Mouse (Mus musculus) hindbrain, embryonic 10.5 days (tissue): ENCODE data around the gene Cbarp. TPM values are rescaled to one million over a fixed set of nuclear protein-coding genes. Genes with fewer than 3 reads are reported as not detected.

Source experiments
- DNase-seq: peaks from one replicate; pipeline ENCODE4 v3.0.0-alpha.2; 2017; ENCODE audit warnings: low spot score
- H3K27ac ChIP-seq: fragments of 300-500 bp; sonication (generic); 2 replicates; pipeline ENCODE4 v1.5.1; 2016; ENCODE audit warnings: mild to moderate bottlenecking, moderate library complexity
- H3K27me3 ChIP-seq: fragments of 300-500 bp; sonication (generic); 2 replicates; pipeline ENCODE4 v1.6.1; 2016; ENCODE audit warnings: mild to moderate bottlenecking; ENCODE audit not compliant: poor library complexity, insufficient read depth, severe bottlenecking
- H3K36me3 ChIP-seq: fragments of 300-500 bp; sonication (generic); 2 replicates; pipeline ENCODE4 v1.6.1; 2016; ENCODE audit warnings: mild to moderate bottlenecking, moderate library complexity
- H3K4me1 ChIP-seq: fragments of 300-500 bp; sonication (generic); replicated peaks from 2 replicates; pipeline ENCODE4 v1.6.1; 2016; ENCODE audit warnings: mild to moderate bottlenecking
- H3K4me3 ChIP-seq: fragments of 300-500 bp; sonication (generic); 2 replicates; pipeline ENCODE4 v1.5.1; 2016; ENCODE audit warnings: mild to moderate bottlenecking, moderate library complexity
- H3K9me3 ChIP-seq: fragments of 300-500 bp; sonication (generic); 2 replicates; pipeline ENCODE4 v1.6.1; 2016; ENCODE audit warnings: mild to moderate bottlenecking, moderate library complexity
- WGBS: fragments of 180-500 bp; shearing (Covaris S2); methylation state at CpG from one replicate; pipeline ENCODE4 v1.1.7; 2016; 5-methylcytosine and 5-hydroxymethylcytosine counted together
- polyA plus RNA-seq: library from polyadenylated mRNA; unstranded; fragments of >200 nt; fragmentation: Nextera tagmentation; extraction: Ambion mirVana; gene quantifications from 2 replicates; pipeline ENCODE4 v1.2.1, GENCODE M21; 2016

Cbarp gene
- polyA plus RNA-seq, 1 experiment from 2014 or later: 15.0 TPM

DNA sequence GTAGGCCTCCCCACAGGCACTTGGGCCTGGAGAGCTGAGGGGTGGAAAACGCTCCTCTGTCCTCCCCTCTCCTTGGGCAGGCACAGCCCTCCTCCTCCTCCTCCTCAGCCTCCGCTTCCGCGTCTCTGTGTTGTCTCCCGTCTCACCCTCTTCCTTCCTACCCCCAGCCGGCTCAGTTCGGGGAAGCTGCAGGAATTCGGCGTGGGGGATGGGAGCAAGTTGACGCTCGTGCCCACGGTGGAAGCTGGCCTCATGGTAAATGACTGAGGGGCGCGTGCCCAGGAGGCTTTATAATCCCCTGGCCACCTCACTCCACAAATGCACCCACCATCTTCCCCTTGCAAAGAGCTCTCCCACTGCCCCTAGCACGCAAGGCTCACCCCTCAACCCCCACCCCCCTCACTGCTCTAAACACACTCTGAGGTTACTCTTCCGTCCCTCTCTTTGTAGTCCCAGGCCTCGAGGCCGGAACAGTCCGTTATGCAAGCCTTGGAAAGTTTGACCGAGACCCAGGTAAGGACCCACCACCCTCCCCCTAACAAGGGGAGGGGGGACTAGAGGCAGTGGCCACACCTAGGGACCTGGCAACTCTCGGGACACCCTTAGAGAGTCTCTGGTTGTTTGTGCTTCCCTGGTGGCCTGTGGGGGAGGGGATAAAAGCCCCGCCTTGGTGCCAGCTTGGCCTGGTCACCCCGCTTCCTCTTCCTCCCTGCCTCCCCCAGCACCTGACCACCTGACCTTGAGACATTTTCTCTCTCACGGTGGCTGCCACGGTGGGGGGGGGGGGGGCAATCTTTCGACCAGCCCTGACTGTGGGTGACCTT is 10.8 kb upstream of the Cbarp start:
- Histone ChIP-seq H3K27ac (peak overlapping the region; percentile 100), H3K9me3 (no peaks in the 10 kb centered on the region), H3K36me3 (peaks cover 76% of the 10 kb centered on the region), H3K27me3 (no peaks in the 10 kb centered on the region), H3K4me1 (peaks cover 78% of the 10 kb centered on the region), H3K4me3 (peak overlapping the region; percentile 99)
- WGBS: under 1% methylated on average over 26 of the region's 26 CpGs
- peak; percentile 58 for DNase-seq

DNA sequence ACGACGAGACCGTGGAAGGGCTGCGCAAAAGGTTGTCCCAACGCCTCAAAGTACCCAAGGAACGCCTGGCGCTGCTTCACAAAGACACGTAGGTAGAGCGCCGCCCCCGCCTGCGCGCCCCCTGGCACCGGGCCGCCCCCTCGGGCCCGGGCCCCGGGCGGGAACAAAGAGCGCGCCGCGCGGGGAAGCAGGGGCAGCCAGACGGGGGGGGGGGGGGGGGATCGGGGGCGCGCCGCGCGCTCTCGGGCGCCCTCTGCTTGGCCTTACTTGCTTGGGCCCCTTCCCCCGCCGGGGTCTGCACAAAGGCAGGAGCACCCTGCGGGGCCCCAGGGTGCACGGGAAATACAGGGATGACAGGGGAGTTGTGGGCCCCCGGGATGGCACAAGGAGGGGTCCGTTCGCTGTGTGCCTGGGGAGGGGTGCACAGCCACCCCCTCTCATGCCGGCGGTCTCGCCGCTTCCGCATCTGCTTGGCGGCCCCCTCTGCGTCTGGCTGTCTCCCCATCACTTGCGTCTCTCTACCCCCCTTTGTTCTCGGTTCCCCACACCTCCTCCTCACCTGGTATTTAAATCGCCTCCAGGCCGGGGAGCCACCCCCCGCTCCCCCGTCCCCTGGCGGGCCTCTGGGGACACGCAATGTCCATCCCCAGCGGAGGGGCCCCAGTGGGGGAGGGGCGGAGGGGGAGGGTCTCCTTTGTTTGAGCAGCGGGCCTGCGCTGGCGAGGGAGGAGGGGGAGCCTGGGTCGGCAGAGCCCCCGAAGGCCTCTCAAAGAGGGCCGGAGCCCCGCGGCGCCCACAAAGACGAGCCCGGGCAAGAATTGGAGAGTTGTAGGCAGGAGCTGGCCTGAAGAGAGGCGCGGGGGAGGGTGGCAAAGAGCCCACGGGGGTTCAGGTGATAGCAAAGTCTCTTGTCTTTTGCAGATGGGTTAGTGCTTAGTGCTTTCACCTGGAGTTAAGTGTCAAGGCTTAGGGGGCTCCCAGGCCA is 9.9 kb upstream of the Cbarp start:
- Histone ChIP-seq H3K27me3 (no peaks in the 10 kb centered on the region), H3K4me3 (peak overlapping the region; percentile 99), H3K27ac (peak overlapping the region; percentile 100), H3K36me3 (peaks cover 76% of the 10 kb centered on the region), H3K4me1 (peaks cover 78% of the 10 kb centered on the region), H3K9me3 (no peaks in the 10 kb centered on the region)
- WGBS: under 1% methylated on average over 68 of the region's 71 CpGs
- DNase-seq: peak; percentile 90

DNA sequence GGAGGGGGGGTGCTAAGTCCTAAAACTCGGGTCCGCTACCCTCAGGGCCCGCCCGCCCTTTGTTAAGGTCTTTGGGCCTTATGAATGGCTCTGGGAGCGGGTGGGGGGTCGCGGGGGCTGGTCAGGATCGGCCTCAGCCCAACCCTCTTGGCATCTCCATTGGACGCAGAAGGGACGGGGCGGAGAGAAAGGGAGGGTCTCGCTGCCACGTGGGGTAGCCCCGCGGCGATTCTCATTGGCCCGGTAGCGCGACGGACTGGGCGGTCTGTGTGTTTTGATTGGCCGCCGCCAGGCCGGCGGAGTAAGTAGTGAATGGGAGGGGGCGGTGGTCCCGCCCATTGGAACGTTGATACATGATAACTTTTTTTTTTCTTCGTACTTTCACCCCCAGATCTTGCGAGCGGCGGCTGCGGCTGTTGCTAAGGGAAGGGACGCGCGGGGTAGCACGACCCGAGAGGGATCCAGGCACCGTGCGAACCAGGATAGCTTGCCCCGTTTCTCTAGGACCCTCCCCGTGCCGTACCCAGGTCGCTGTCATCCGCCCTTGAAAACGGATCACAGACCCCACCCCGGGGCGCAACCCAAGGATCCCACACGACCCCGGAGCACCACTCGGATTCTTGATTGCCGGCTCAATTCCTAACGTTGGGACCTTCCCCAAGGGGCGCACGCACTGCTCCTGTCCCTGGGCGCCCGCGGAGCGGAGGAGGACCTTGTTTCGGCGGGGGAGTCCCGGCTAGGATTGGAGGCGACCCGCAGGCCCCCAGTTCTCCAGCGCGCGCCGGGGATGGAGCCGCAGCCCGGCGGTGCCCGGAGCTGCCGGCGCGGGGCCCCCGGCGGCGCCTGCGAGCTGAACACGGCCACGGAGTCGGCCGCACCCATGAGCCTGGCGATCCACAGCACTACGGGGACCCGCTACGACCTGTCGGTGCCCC is 8.9 kb upstream of the Cbarp start:
- H3K4me3 ChIP-seq: peak overlapping the region; percentile 99
- peaks cover 77% of the 10 kb centered on the region for H3K4me1 ChIP-seq
- H3K36me3 ChIP-seq: peaks cover 76% of the 10 kb centered on the region
- no peaks in the 10 kb centered on the region for H3K27me3 ChIP-seq
- WGBS: under 1% methylated on average over 87 of the region's 88 CpGs
- H3K27ac ChIP-seq: peak overlapping the region; percentile 100
- H3K9me3 ChIP-seq: no peaks in the 10 kb centered on the region
- DNase-seq: peak; percentile 99

DNA sequence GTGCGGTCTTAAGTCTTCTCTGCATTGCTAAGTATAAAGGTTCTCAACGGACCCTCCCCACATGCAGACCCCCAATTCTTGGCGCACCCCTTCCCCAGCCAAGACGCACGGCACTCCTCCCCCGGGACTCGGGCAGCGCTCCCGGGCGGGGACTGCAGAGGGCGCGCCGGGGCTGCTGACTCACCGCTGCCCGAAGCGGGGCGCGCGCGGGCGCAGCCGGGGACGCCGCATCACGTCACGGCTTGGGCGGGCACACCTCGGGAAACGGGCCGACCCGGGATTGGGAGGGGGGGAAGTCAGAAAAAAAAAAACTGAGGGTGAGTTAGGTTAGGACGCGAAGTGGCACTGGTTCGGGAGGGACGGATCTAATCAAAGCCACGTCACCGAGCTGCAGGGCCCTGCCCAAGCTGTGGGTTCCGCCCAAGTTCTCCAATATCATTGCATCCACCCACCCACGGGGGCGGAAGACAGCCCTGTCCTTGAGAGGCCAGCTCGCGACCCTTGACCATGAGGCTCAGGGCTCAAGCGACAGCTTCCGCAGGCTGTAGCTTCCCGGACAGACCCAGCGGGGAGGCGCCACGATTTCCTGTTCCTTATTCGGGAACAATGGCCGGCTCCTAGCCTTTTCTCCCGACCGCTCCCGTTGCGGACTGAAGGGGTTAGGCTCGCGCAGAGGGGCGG is 8.1 kb upstream of the Cbarp start:
- DNase-seq: peak; percentile 92
- Histone ChIP-seq H3K4me3 (peak overlapping the region; percentile 99), H3K4me1 (peaks cover 77% of the 10 kb centered on the region), H3K9me3 (no peaks in the 10 kb centered on the region), H3K27me3 (no peaks in the 10 kb centered on the region), H3K27ac (peak overlapping the region; percentile 100), H3K36me3 (peaks cover 76% of the 10 kb centered on the region)
- WGBS: under 1% methylated on average over 57 of the region's 57 CpGs

DNA sequence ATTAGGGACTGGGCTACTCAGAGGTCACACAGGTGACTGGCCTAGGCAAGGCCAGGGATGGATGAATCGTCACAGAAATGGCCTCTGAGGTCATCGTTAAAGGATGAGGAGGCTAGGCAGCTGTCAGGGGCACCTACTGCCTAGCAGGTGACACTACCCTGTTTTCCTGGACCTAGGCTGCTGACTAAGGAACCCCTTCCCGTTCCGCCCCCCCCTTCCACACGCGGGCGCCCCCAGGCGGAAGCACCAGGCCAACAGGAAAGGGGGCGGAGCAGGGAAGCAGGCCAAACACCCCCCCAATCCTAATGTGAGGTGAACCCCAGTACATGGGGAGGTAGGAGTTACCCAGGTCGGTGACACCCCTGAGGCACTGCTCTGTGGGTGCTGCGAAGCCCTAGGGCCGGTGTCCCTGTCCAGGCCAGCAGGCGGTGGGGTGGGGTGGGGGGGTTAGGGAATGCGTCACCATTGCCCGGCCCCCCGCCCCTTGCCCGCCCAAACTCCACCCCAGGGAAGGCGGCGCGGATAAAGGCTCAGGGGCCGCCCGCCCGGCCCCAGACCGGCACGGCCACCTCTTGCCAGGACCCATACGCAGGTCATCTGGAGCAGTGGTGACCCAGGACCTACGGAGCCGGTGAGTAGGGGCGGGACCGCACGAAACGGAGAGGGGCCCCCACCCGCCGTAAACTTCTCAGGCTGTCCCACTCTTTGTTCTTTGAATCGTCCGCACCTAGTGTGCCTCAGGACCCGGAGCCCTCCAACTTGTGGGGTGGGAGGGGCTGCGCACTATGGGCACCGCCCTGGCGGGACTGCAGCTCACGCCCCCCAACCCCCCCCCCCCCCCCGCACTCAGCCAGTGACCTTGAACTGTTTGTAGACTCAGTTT is 7.3 kb upstream of the Cbarp start, which contains the start of gene Midn:
Gene Midn (plus strand): TSS at position 554 of the 883 bp plus-strand sequence.
- Histone ChIP-seq H3K9me3 (no peaks in the 10 kb centered on the region), H3K4me3 (peak within 1 kb of the TSS; percentile 99), H3K36me3 (peaks cover 74% of the 10 kb centered on the region), H3K27me3 (no peaks in the 10 kb centered on the region), H3K27ac (peak within 1 kb of the TSS; percentile 100), H3K4me1 (peaks cover 77% of the 10 kb centered on the region)
- peak; percentile 83 for DNase-seq
- WGBS: 1% methylated on average over 42 of the region's 42 CpGs

DNA sequence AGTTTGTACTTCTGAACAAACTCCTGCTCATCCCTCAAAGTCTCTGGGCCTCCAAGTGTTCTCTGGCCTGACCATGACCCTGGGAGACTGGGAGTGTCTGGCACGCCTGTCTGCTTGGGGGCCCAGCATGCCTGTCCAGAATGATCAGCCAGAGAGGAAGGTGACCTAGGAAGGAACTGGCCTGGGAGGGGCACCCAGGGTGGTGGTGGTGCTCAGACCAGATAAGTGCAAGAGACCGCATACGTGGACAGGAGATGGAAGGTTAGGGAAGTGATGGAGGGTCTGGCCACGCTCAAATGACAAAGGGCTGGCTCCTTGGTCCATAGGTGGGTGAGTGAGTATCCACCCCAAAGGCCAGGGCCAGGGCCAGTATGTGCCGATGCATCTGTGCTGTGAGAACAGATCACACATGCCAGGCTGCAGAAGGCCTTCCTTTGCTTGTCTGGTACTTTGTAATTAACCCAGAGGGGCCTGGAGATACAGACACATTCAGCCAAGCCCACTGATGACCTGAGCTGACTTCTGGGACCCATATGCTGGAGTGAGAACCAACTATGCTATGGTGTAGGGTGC is 6.6 kb upstream of the Cbarp start:
- DNase-seq: no peak
- Histone ChIP-seq H3K4me3 (peak overlapping the region; percentile 99), H3K27ac (peak overlapping the region; percentile 100), H3K9me3 (no peaks in the 10 kb centered on the region), H3K36me3 (peaks cover 67% of the 10 kb centered on the region), H3K4me1 (peaks cover 76% of the 10 kb centered on the region), H3K27me3 (no peaks in the 10 kb centered on the region)
- WGBS: 75% methylated on average over 5 of the region's 5 CpGs

DNA sequence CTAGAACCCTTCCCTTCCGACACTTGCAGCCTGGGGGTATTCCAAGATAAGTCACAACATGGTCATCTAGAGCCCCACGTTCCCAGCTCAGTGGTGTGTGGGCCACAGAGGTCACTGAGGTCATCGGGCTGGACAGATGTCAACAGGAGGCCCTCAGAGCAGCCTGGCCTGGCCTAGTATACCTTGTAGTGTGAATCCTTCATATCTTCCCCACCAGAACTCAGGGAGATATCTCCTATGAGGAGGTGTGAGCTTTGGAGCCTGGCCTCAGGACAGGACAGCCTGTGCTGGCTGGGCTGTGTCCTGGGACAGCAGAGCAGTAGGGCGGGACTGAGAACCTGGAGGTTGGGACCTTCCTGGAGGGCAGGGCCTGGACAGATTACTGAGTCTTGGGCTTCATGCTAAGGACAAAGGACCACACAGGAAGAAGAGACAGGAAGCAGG is 6.0 kb upstream of the Cbarp start:
- H3K4me3 ChIP-seq: peak overlapping the region; percentile 99
- no peaks in the 10 kb centered on the region for H3K9me3 ChIP-seq
- no peaks in the 10 kb centered on the region for H3K27me3 ChIP-seq
- peaks cover 74% of the 10 kb centered on the region for H3K4me1 ChIP-seq
- peak overlapping the region; percentile 100 for H3K27ac ChIP-seq
- H3K36me3 ChIP-seq: peaks cover 60% of the 10 kb centered on the region
- 69% methylated on average over 4 of the region's 4 CpGs for WGBS
- no peak for DNase-seq

DNA sequence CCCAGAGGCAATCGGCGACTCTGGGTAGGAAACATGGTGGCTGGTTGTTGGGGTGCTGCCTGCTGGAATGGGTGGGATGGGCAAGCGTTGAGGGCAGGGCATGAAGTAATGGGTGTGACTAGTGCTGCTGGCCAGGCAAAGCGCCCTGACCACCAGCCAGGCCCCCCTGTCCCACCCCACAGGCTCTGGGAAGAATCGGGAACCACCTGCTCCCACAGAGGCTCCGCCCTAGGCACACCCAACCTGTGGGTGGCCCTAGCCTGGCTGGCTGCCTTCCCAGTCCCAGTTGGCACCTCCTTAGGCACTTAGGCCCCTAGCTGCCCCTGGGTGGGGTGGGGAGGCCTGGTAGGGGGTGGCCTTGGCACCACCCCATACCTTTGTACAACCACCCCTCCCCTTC is 5.3 kb upstream of the Cbarp start:
- 87% methylated on average over 6 of the region's 6 CpGs for WGBS
- Histone ChIP-seq H3K9me3 (no peaks in the 10 kb centered on the region), H3K4me3 (peak overlapping the region; percentile 99; the same call in 1 of the 2 replicates), H3K36me3 (peaks cover 53% of the 10 kb centered on the region), H3K4me1 (peaks cover 75% of the 10 kb centered on the region), H3K27me3 (no peaks in the 10 kb centered on the region), H3K27ac (peak overlapping the region; percentile 100)
- no peak for DNase-seq

DNA sequence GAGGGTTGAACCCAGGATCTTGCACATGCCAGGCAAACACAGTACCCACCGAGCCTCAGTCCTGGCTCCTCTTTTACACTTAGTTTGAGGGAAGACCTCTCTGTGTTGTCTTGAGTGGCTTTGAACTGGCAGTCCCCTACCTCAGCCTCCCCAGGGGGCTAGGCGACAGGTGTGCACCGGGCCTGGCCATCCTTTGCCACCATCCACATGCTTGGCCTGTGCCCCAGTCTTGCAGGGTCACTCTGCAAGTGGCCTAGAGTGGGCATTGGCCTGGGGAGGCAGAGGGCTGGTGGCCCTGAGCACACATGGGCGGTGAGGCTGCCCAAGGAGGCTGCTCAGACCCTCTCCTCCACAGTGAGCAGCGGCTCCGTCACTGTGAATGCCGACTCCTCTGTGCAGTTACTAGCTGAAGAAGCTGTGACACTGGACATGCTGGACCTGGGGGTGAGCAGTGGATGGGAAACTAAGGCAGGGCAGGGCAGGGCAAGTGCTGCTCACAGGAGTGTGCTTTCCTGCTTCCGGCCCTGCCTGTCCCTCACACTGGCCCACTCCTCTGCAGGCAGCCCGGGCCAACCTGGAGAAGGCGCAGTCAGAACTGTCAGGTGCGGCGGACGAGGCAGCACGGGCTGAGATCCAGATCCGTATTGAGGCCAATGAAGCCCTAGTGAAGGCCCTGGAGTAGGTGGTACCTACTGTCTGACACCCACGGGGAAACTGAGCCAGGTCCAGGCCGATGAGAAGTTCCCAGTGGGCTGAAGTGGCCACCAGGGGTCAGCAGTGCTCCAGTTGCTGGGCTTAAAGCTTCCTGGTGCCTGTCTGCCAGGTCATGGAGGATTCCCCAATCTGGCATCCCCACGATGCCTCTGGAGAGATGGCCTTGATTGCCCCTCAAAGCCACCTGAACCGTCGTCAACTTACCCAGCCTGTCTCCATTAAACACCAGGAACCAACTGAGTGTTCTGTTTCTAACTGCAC is 4.5 kb upstream of the Cbarp start:
- Histone ChIP-seq H3K9me3 (no peaks in the 10 kb centered on the region), H3K27me3 (peaks cover 4% of the 10 kb centered on the region; the same call in 1 of the 2 replicates), H3K36me3 (peaks cover 46% of the 10 kb centered on the region), H3K4me1 (peaks cover 76% of the 10 kb centered on the region), H3K27ac (peak overlapping the region; percentile 100), H3K4me3 (peak overlapping the region; percentile 99)
- DNase-seq: peak; percentile 75
- WGBS: 77% methylated on average over 20 of the region's 20 CpGs

DNA sequence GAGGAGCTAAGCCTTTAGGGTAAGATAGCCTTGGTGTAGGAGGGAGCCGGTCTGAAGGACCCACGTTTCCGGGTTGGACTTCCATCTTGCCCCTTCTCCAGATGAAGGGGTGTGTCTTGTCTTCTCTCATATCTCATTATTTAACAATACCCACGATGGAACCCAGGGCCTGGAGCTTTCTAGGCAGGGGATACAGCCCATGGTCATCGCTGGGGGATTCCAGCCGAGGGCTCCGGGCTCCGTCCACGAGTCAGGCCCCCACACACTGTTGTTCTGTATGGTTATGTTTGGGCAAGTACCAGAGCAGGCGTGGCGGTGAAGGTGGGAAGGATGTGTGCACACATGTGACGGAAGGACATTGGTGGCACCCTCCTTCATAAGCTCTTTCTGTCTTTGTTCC is 3.5 kb upstream of the Cbarp start:
- no peaks in the 10 kb centered on the region for H3K9me3 ChIP-seq
- 90% methylated on average over 12 of the region's 12 CpGs for WGBS
- no peak for DNase-seq
- peaks cover 83% of the 10 kb centered on the region for H3K4me1 ChIP-seq
- no peak overlapping the region for H3K27ac ChIP-seq
- peaks cover 14% of the 10 kb centered on the region for H3K27me3 ChIP-seq
- peak overlapping the region; percentile 99; the same call in 1 of the 2 replicates for H3K4me3 ChIP-seq
- H3K36me3 ChIP-seq: peaks cover 40% of the 10 kb centered on the region
